Mouse (Mus musculus): Measurements from ENCODE around the gene Ccl7. TPM values are rescaled to one million over a fixed set of nuclear protein-coding genes. Genes with fewer than 3 reads are reported as not detected.

The Ccl7 gene
- total and polyA plus RNA-seq, 2 experiments from 2014 or later: 0.53 to 2.8 TPM

DNA sequence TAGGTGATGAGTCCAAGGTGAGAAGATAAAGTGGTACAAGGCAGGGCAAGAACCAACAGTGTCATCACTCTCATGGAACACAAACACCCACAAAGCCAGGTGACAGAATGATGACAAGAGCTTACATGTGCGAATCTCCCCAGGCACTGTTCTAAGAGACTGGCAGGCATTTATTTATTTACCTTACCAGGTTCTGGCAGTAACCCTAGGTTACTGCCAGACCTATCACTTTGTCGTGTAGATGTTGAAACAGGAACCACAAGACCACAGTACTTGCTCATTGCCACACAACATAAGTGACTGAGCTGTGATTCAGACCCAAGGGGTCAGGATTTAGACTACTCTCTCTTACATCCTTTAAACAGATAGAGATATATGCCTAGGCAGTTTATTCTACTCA is 30.4 kb upstream of the Ccl7 start:
- Histone ChIP-seq H3K27ac (ENCODE audit: low read depth) (no peak overlapping the region), H3K27me3 (ENCODE audit: control insufficient read depth, insufficient read depth, low read length) (no peaks in the 10 kb centered on the region), H3K4me3 (ENCODE audit: low read depth, low read length) (no peak overlapping the region), H3K4me1 (ENCODE audit: control insufficient read depth, insufficient read depth) (no peaks in the 10 kb centered on the region), H3K36me3 (replicated peaks; ENCODE audit: control insufficient read depth, insufficient read depth, low read length) (no peaks in the 10 kb centered on the region), H3K9ac (replicated peaks; ENCODE audit: low read depth, low read length) (no peak overlapping the region), H3K4me2 (ENCODE audit: low read depth, low read length) (no peak overlapping the region), H3K9me3 (replicated peaks; ENCODE audit: control insufficient read depth, low read length) (no peaks in the 10 kb centered on the region)
- WGBS: 51% methylated on average over 2 of the region's 2 CpGs
- TF ChIP-seq CTCF (IDR thresholded peaks at IDR 0.05; ENCODE audit: low read depth) (no peak), EP300 (IDR thresholded peaks at IDR 0.05; ENCODE audit: low read depth) (no peak)
- no peak for DNase-seq (ENCODE audit: low spot score)
- no peak for ATAC-seq (ENCODE audit: insufficient read depth, low read depth)

DNA sequence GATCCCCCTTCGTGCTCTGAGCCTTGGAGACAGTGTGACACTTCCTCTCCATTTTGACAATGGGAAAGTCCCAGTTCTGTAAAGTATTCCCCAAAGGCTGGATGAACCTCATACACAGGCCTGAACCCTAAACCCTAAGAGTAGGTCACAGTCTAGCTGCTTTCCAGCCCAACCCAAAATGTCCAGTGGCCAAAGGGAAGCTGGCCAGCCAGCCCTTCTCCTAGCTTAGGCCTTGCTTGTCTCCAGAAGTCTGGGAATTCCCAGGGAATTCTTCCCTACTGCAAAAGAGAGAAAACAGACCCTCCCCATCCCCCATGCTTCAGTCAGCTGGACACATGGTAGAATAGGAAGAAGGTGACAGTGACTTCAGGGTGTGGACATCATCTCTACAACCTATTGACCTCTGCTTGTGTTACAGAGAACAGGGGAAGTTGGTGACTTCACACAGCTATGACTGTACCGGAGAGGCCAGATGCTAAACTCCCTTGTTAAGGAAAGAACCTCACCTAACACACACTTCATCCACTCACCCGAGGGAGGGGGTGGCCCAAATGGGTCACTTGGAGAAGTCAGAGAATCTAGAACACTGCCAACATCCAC is 29.2 kb upstream of the Ccl7 start:
- Histone ChIP-seq H3K4me1 (ENCODE audit: control insufficient read depth, insufficient read depth) (no peaks in the 10 kb centered on the region), H3K9ac (replicated peaks; ENCODE audit: low read depth, low read length) (no peak overlapping the region), H3K36me3 (replicated peaks; ENCODE audit: control insufficient read depth, insufficient read depth, low read length) (no peaks in the 10 kb centered on the region), H3K4me3 (ENCODE audit: low read depth, low read length) (no peak overlapping the region), H3K27ac (ENCODE audit: low read depth) (no peak overlapping the region), H3K27me3 (ENCODE audit: control insufficient read depth, insufficient read depth, low read length) (no peaks in the 10 kb centered on the region), H3K9me3 (replicated peaks; ENCODE audit: control insufficient read depth, low read length) (no peaks in the 10 kb centered on the region), H3K4me2 (ENCODE audit: low read depth, low read length) (no peak overlapping the region)
- 63% methylated on average over 3 of the region's 3 CpGs for WGBS
- TF ChIP-seq EP300 (IDR thresholded peaks at IDR 0.05; ENCODE audit: low read depth): no peak
- no peak for TF ChIP-seq CTCF (IDR thresholded peaks at IDR 0.05; ENCODE audit: low read depth)
- DNase-seq (ENCODE audit: low spot score) (no peak), ATAC-seq (ENCODE audit: insufficient read depth, low read depth) (peak; percentile 17; the same call in 1 of the 2 replicates)

DNA sequence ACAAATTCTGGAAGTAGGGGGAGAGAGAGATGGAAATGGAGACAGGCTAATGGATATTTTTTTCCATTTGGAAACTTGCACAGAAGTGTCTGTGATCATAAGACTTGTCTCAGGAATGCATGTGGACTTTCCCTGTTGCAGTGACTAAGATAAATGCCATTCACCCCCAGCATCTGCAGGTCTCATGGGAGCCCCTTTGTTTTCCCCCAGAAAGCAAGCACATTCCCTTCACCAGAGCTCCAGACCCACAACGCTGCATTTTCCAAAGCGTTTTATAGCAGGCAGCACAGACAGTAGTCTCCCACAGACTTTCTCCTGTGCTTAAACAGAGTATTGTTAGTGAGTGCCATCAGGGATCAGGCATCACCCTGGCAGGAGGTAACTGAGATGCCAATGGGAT is 26.1 kb upstream of the Ccl7 start:
- TF ChIP-seq CTCF (IDR thresholded peaks at IDR 0.05; ENCODE audit: low read depth): no peak
- TF ChIP-seq EP300 (IDR thresholded peaks at IDR 0.05; ENCODE audit: low read depth): no peak
- Histone ChIP-seq H3K27ac (ENCODE audit: low read depth) (no peak overlapping the region), H3K9me3 (replicated peaks; ENCODE audit: control insufficient read depth, low read length) (no peaks in the 10 kb centered on the region), H3K4me3 (ENCODE audit: low read depth, low read length) (no peak overlapping the region), H3K36me3 (replicated peaks; ENCODE audit: control insufficient read depth, insufficient read depth, low read length) (no peaks in the 10 kb centered on the region), H3K9ac (replicated peaks; ENCODE audit: low read depth, low read length) (no peak overlapping the region), H3K4me1 (ENCODE audit: control insufficient read depth, insufficient read depth) (no peaks in the 10 kb centered on the region), H3K27me3 (ENCODE audit: control insufficient read depth, insufficient read depth, low read length) (no peaks in the 10 kb centered on the region), H3K4me2 (ENCODE audit: low read depth, low read length) (no peak overlapping the region)
- 26% methylated on average over 2 of the region's 2 CpGs for WGBS
- ATAC-seq (ENCODE audit: insufficient read depth, low read depth) (no peak), DNase-seq (ENCODE audit: low spot score) (no peak)

DNA sequence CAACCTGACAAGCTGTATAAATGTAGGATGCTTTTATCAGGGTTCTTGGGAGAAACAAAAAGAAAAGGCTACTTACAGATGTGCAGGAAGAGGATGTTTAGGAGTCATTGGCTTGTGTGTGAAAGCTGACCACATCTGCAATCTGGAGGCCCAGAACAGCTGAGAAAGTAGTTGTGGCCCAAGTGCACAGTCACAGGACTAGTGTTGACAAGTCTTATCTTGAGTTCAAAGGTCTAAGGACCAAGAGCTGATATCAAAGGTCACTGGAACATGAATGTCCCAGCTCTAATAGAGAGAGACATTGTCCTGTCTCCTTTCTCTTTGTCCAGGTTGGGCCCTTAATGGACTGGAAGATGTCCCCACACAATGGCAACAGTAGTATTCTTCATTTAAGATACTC is 25.7 kb upstream of the Ccl7 start:
- no peak overlapping the region for H3K27ac ChIP-seq (ENCODE audit: low read depth)
- DNase-seq (ENCODE audit: low spot score) (no peak), ATAC-seq (ENCODE audit: insufficient read depth, low read depth) (no peak)
- no peaks in the 10 kb centered on the region for H3K27me3 ChIP-seq (ENCODE audit: control insufficient read depth, insufficient read depth, low read length)
- H3K4me1 ChIP-seq (ENCODE audit: control insufficient read depth, insufficient read depth): no peaks in the 10 kb centered on the region
- no peak overlapping the region for H3K4me2 ChIP-seq (ENCODE audit: low read depth, low read length)
- no peak overlapping the region for H3K9ac ChIP-seq (replicated peaks; ENCODE audit: low read depth, low read length)
- no peaks in the 10 kb centered on the region for H3K9me3 ChIP-seq (replicated peaks; ENCODE audit: control insufficient read depth, low read length)
- no peak for TF ChIP-seq EP300 (IDR thresholded peaks at IDR 0.05; ENCODE audit: low read depth)
- no peak overlapping the region for H3K4me3 ChIP-seq (ENCODE audit: low read depth, low read length)
- H3K36me3 ChIP-seq (replicated peaks; ENCODE audit: control insufficient read depth, insufficient read depth, low read length): no peaks in the 10 kb centered on the region

DNA sequence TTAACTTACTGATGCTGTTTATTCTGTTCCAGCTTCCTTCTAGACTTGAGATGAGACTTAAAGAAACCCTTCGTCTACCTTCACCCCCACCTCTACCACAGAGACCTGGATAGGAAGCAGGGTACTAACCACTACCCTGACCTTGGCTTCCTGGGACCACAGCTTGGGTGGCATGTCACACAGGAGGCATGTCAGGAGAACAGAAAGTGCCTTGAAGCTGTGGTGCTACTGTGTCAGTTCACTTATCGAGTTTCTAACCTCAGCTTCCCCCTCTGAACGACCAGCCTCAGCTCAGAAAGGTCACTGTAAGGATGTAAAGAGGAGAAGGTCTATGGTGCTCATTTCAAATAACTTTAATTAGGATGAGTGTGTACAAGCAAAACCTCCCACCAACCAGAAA is 24.1 kb upstream of the Ccl7 start:
- Histone ChIP-seq H3K9ac (replicated peaks; ENCODE audit: low read depth, low read length) (no peak overlapping the region), H3K27me3 (ENCODE audit: control insufficient read depth, insufficient read depth, low read length) (no peaks in the 10 kb centered on the region), H3K27ac (ENCODE audit: low read depth) (no peak overlapping the region), H3K4me2 (ENCODE audit: low read depth, low read length) (no peak overlapping the region), H3K9me3 (replicated peaks; ENCODE audit: control insufficient read depth, low read length) (no peaks in the 10 kb centered on the region), H3K4me3 (ENCODE audit: low read depth, low read length) (no peak overlapping the region), H3K4me1 (ENCODE audit: control insufficient read depth, insufficient read depth) (no peaks in the 10 kb centered on the region), H3K36me3 (replicated peaks; ENCODE audit: control insufficient read depth, insufficient read depth, low read length) (no peaks in the 10 kb centered on the region)
- DNase-seq (ENCODE audit: low spot score): no peak
- ATAC-seq (ENCODE audit: insufficient read depth, low read depth): no peak
- TF ChIP-seq EP300 (IDR thresholded peaks at IDR 0.05; ENCODE audit: low read depth) (no peak), CTCF (IDR thresholded peaks at IDR 0.05; ENCODE audit: low read depth) (no peak)
- 31% methylated on average over 3 of the region's 3 CpGs for WGBS

DNA sequence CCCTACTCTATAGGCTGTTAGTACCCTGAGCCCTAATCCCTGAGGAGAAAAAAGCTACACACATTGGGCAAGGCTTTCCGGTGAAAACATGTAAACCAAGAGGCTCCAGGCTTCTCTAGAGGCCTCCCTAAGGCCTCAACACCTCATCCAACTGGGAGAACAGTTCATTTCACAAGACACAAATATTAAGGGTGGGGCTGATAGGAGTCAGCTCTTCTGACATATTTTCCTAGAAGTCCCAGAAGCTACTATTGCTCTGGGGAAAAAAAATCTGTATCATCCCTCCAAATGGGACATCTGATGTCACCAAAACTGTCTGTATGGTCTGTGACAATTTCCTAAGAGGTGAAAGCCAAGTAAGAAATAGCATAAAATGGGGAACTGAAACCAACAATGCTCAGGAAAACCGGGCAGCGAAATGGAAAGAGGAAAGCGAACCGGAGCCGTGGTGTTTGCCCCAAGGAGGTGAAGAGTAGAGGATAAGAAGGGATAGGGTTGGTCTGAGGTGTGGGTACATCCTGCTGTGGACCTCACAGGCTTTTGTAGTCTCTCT is 22.9 kb upstream of the Ccl7 start:
- Histone ChIP-seq H3K4me1 (ENCODE audit: control insufficient read depth, insufficient read depth) (no peaks in the 10 kb centered on the region), H3K4me3 (ENCODE audit: low read depth, low read length) (no peak overlapping the region), H3K9ac (replicated peaks; ENCODE audit: low read depth, low read length) (no peak overlapping the region), H3K36me3 (replicated peaks; ENCODE audit: control insufficient read depth, insufficient read depth, low read length) (no peaks in the 10 kb centered on the region), H3K27ac (ENCODE audit: low read depth) (no peak overlapping the region), H3K9me3 (replicated peaks; ENCODE audit: control insufficient read depth, low read length) (no peaks in the 10 kb centered on the region), H3K4me2 (ENCODE audit: low read depth, low read length) (no peak overlapping the region), H3K27me3 (ENCODE audit: control insufficient read depth, insufficient read depth, low read length) (no peaks in the 10 kb centered on the region)
- no peak for DNase-seq (ENCODE audit: low spot score)
- WGBS: 78% methylated on average over 6 of the region's 6 CpGs
- ATAC-seq (ENCODE audit: insufficient read depth, low read depth): no peak
- TF ChIP-seq CTCF (IDR thresholded peaks at IDR 0.05; ENCODE audit: low read depth) (no peak), EP300 (IDR thresholded peaks at IDR 0.05; ENCODE audit: low read depth) (no peak)

Measured in heart, postnatal 0 days (tissue).